Mouse (Mus musculus) midbrain, embryonic 14.5 days (tissue): ENCODE measurements around the gene Zfp384. TPM values are rescaled to one million over a fixed set of nuclear protein-coding genes. Genes with fewer than 3 reads are reported as not detected.

Source experiments
- ATAC-seq: fragments of 200-750 bp; cut with Nextera tagmentation; 2 replicates; pipeline ENCODE4 v1.8.0; 2017; ENCODE audit warnings: moderate number of reproducible peaks, moderate library complexity; ENCODE audit not compliant: low FRiP score, low TSS enrichment
- DNase-seq: peaks from one replicate; pipeline ENCODE4 v3.0.0-alpha.2; 2015
- H3K27ac ChIP-seq: fragments of 300-500 bp; sonication (generic); replicated peaks from 2 replicates; pipeline ENCODE4 v1.5.1; 2014; ENCODE audit warnings: mild to moderate bottlenecking, low read depth, low read length, moderate library complexity
- H3K27me3 ChIP-seq: fragments of 300-500 bp; sonication (generic); 2 replicates; pipeline ENCODE4 v1.6.1; 2014; ENCODE audit warnings: low read length, control low read depth, mixed read lengths; ENCODE audit not compliant: control insufficient read depth, insufficient read depth
- H3K36me3 ChIP-seq: fragments of 300-500 bp; sonication (generic); 2 replicates; pipeline ENCODE4 v1.6.1; 2014; ENCODE audit warnings: low read length, control low read depth; ENCODE audit not compliant: control insufficient read depth, insufficient read depth
- H3K4me1 ChIP-seq: fragments of 300-500 bp; sonication (generic); 2 replicates; pipeline ENCODE4 v1.6.1; 2014; ENCODE audit warnings: mild to moderate bottlenecking, antibody characterized with exemption, low read length, control low read depth; ENCODE audit not compliant: control insufficient read depth, insufficient read depth
- H3K4me2 ChIP-seq: fragments of 300-500 bp; sonication (generic); 2 replicates; pipeline ENCODE4 v1.6.1; 2014; ENCODE audit warnings: mild to moderate bottlenecking, low read length, moderate library complexity
- H3K4me3 ChIP-seq: fragments of 300-500 bp; sonication (generic); replicated peaks from 2 replicates; pipeline ENCODE4 v1.5.1; 2014; ENCODE audit warnings: low read depth, low read length
- H3K9ac ChIP-seq: fragments of 300-500 bp; sonication (generic); replicated peaks from 2 replicates; pipeline ENCODE4 v1.6.1; 2014; ENCODE audit warnings: mild to moderate bottlenecking, low read length, moderate library complexity
- H3K9me3 ChIP-seq: fragments of 300-500 bp; sonication (generic); 2 replicates; pipeline ENCODE4 v1.6.1; 2016; ENCODE audit warnings: low read length, control low read depth, mixed read lengths; ENCODE audit not compliant: control insufficient read depth
- whole genome bisulfite sequencing: fragments of 180-500 bp; shearing (Covaris S2); extraction: QIAGEN DNeasy Blood & Tissue Kit; methylation state at CpG from one replicate; pipeline ENCODE4 v1.1.7; 2014; 5-methylcytosine and 5-hydroxymethylcytosine counted together
- polyA plus RNA-seq: library from polyadenylated mRNA; unstranded; fragments of >200 nt; fragmentation: Nextera tagmentation; extraction: Ambion mirVana; gene quantifications from 2 replicates; pipeline ENCODE4 v1.2.1, GENCODE M21; 2014

The Zfp384 gene
- polyA plus RNA-seq, 1 experiment from 2014 or later = 16.2 TPM

- DNase-seq = no peak
- no peak for ATAC-seq
- Histone ChIP-seq H3K4me2 (no peak overlapping the region), H3K4me1 (peaks cover 3% of the 10 kb centered on the region; the same call in 1 of the 2 replicates), H3K9me3 (peaks cover 3% of the 10 kb centered on the region; the same call in 1 of the 2 replicates), H3K9ac (no peak overlapping the region), H3K27me3 (peaks cover 26% of the 10 kb centered on the region; the same call in 1 of the 2 replicates), H3K27ac (no peak overlapping the region), H3K4me3 (no peak overlapping the region), H3K36me3 (no peaks in the 10 kb centered on the region)
- 85% methylated on average over 9 of the region's 9 CpGs for WGBS
Measured at GRCm38 (mm10) chr6:124993365-124993764, 15.6 kb upstream of the Zfp384 start.

GRCm38 (mm10) chr6:124993876-124994275 is 15.1 kb upstream of the Zfp384 start:
- WGBS = 7% methylated on average over 11 of the region's 11 CpGs
- Histone ChIP-seq H3K9me3 (peaks cover 3% of the 10 kb centered on the region; the same call in 1 of the 2 replicates), H3K36me3 (no peaks in the 10 kb centered on the region), H3K27me3 (peaks cover 31% of the 10 kb centered on the region), H3K9ac (peak overlapping the region; percentile 39; the same call in 1 of the 2 replicates), H3K4me3 (no peak overlapping the region), H3K4me1 (peaks cover 3% of the 10 kb centered on the region; the same call in 1 of the 2 replicates), H3K27ac (no peak overlapping the region), H3K4me2 (peak overlapping the region; percentile 34)
- DNase-seq (peak; percentile 57), ATAC-seq (no peak)

- no peak overlapping the region for H3K4me3 ChIP-seq
- DNase-seq (no peak), ATAC-seq (no peak)
- peaks cover 44% of the 10 kb centered on the region for H3K27me3 ChIP-seq
- H3K4me2 ChIP-seq = no peak overlapping the region
- peaks cover 9% of the 10 kb centered on the region; the same call in 1 of the 2 replicates for H3K36me3 ChIP-seq
- 78% methylated on average over 7 of the region's 7 CpGs for WGBS
- H3K27ac ChIP-seq = no peak overlapping the region
- H3K4me1 ChIP-seq = peaks cover 3% of the 10 kb centered on the region; the same call in 1 of the 2 replicates
- H3K9ac ChIP-seq = no peak overlapping the region
- no peaks in the 10 kb centered on the region for H3K9me3 ChIP-seq
Measured at GRCm38 (mm10) chr6:124995246-124995645, 13.7 kb upstream of the Zfp384 start.

- peak overlapping the region; percentile 74 for H3K4me3 ChIP-seq
- H3K36me3 ChIP-seq = peaks cover 13% of the 10 kb centered on the region
- peaks cover 3% of the 10 kb centered on the region; the same call in 1 of the 2 replicates for H3K4me1 ChIP-seq
- H3K4me2 ChIP-seq = peak overlapping the region; percentile 91
- peak overlapping the region; percentile 89 for H3K9ac ChIP-seq
- no peak for ATAC-seq
- H3K9me3 ChIP-seq = no peaks in the 10 kb centered on the region
- 47% methylated on average over 8 of the region's 8 CpGs for WGBS
- H3K27ac ChIP-seq = peak overlapping the region; percentile 84
- no peak for DNase-seq
- H3K27me3 ChIP-seq = peaks cover 50% of the 10 kb centered on the region
Measured at GRCm38 (mm10) chr6:124995831-124996403, 13.0 kb upstream of the Zfp384 start.

- WGBS = under 1% methylated on average over 69 of the region's 78 CpGs
- no peaks in the 10 kb centered on the region for H3K9me3 ChIP-seq
- peak within 1 kb of the TSS; percentile 89 for H3K9ac ChIP-seq
- peak within 1 kb of the TSS; percentile 74 for H3K4me3 ChIP-seq
- peaks cover 3% of the 10 kb centered on the region; the same call in 1 of the 2 replicates for H3K4me1 ChIP-seq
- peaks cover 52% of the 10 kb centered on the region for H3K27me3 ChIP-seq
- ATAC-seq = peak; percentile 81
- peak within 1 kb of the TSS; percentile 91 for H3K4me2 ChIP-seq
- peaks cover 17% of the 10 kb centered on the region for H3K36me3 ChIP-seq
- peak within 1 kb of the TSS; percentile 84 for H3K27ac ChIP-seq
- DNase-seq = peak; percentile 91
Measured at GRCm38 (mm10) chr6:124996551-124997501, 12.1 kb upstream of the Zfp384 start, which contains the start of gene Pianp. Gene Pianp, plus strand, starts transcription at chr6:124996694.

- no peak overlapping the region for H3K27ac ChIP-seq
- 13% methylated on average over 8 of the region's 8 CpGs for WGBS
- DNase-seq = peak; percentile 14
Measured at GRCm38 (mm10) chr6:124998066-124998465, 10.9 kb upstream of the Zfp384 start.

GRCm38 (mm10) chr6:124999091-124999490 is 9.9 kb upstream of the Zfp384 start:
- Histone ChIP-seq H3K36me3 (peaks cover 17% of the 10 kb centered on the region), H3K27me3 (peaks cover 57% of the 10 kb centered on the region), H3K9ac (no peak overlapping the region), H3K4me2 (peak overlapping the region; percentile 91; the same call in 1 of the 2 replicates), H3K4me1 (peaks cover 3% of the 10 kb centered on the region; the same call in 1 of the 2 replicates), H3K9me3 (no peaks in the 10 kb centered on the region), H3K4me3 (no peak overlapping the region), H3K27ac (no peak overlapping the region)
- ATAC-seq (no peak), DNase-seq (no peak)
- 40% methylated on average over 14 of the region's 14 CpGs for WGBS

More at GRCm38 (mm10) chr6:124998066-124998465, 10.9 kb upstream of the Zfp384 start:
- ATAC-seq = no peak
- peaks cover 17% of the 10 kb centered on the region for H3K36me3 ChIP-seq
- H3K4me3 ChIP-seq = peak overlapping the region; percentile 74
- no peaks in the 10 kb centered on the region for H3K9me3 ChIP-seq
- H3K9ac ChIP-seq = peak overlapping the region; percentile 89; the same call in 1 of the 2 replicates
- peaks cover 57% of the 10 kb centered on the region for H3K27me3 ChIP-seq
- H3K4me1 ChIP-seq = peaks cover 3% of the 10 kb centered on the region; the same call in 1 of the 2 replicates
- peak overlapping the region; percentile 91 for H3K4me2 ChIP-seq

GRCm38 (mm10) chr6:124999546-124999945 is 9.4 kb upstream of the Zfp384 start:
- Histone ChIP-seq H3K9me3 (no peaks in the 10 kb centered on the region), H3K4me3 (no peak overlapping the region), H3K27ac (no peak overlapping the region), H3K4me2 (no peak overlapping the region), H3K9ac (no peak overlapping the region), H3K27me3 (peaks cover 55% of the 10 kb centered on the region), H3K36me3 (peaks cover 17% of the 10 kb centered on the region), H3K4me1 (peaks cover 3% of the 10 kb centered on the region; the same call in 1 of the 2 replicates)
- WGBS = 37% methylated on average over 10 of the region's 10 CpGs
- ATAC-seq = no peak
- no peak for DNase-seq
